In genomic region chr2:166973153-166973552, GRCm38 (mm10) we compare ENCODE assay signal across 35 mouse cellular contexts. TPM values are rescaled to one million over a fixed set of nuclear protein-coding genes. Genes with fewer than 3 reads are reported as not detected.
DNase-seq lines count a peak whose midpoint lies in the region; ATAC-seq lines count a peak whose summit lies in the region.
"Had no signal": no experiment of that assay in that cellular context is flagged by ENCODE, and none has a peak within 500 bp of the region (broad histone marks: within the 10 kb centered on the region; RNA-seq: fewer than 3 reads in every experiment).

No protein-coding gene starts in this region.

- no peaks in the 10 kb centered on the region for H3K9me3 ChIP-seq in heart, embryonic 13.5 days
- H3K9me3 ChIP-seq in hindbrain, embryonic 12.5 days (replicated peaks) = no peaks in the 10 kb centered on the region
- no peaks in the 10 kb centered on the region for H3K9me3 ChIP-seq in forebrain, embryonic 16.5 days (ENCODE audit: control insufficient read depth, low read length)
- H3K9me3 ChIP-seq: embryonic facial prominence, embryonic 13.5 days; intestine, embryonic 15.5 days; limb, embryonic 10.5 days; limb, embryonic 15.5 days; midbrain, embryonic 13.5 days; neural tube, embryonic 15.5 days had no signal

- ATAC-seq in heart, embryonic 13.5 days (ENCODE audit: extremely low read depth, insufficient number of reproducible peaks, low FRiP score, low TSS enrichment) = no peak
- ATAC-seq in hindbrain, embryonic 12.5 days (ENCODE audit: low FRiP score) = no peak
- no peak for ATAC-seq in forebrain, embryonic 16.5 days
- ATAC-seq: CD4-positive, CD25-positive, alpha-beta regulatory T cell, adult 4 months; hindbrain, postnatal 0 days; intestine, embryonic 15.5 days; midbrain, embryonic 13.5 days; Patski had no signal

- peaks cover 53% of the 10 kb centered on the region for H3K4me1 ChIP-seq in heart, embryonic 13.5 days
- 0 out of 2 replicates have a peak, but pooled peaks cover 6% of the 10 kb centered on the region for H3K4me1 ChIP-seq in hindbrain, embryonic 12.5 days
- H3K4me1 ChIP-seq in forebrain, embryonic 16.5 days (replicated peaks; ENCODE audit: control insufficient read depth, insufficient read depth, low read length) = peaks cover 11% of the 10 kb centered on the region
- H3K4me1 ChIP-seq: intestine, embryonic 15.5 days had no signal

- no peak for DNase-seq in heart, postnatal 36 days
- DNase-seq in 3T3-L1 (ENCODE audit: low read depth, low spot score) = peak; percentile 83
- DNase-seq in Muller cell, postnatal 12 days (ENCODE audit: inconsistent ontology term) = peak; percentile 58
- DNase-seq: adrenal gland, postnatal 25 days; cerebellum, adult 18-20 months; cerebellum, postnatal 10 days; gastrocnemius, postnatal 36 days; heart, adult 18-20 months; heart, postnatal 14 days; kidney, adult 2 months; kidney, postnatal 10 days; layer of hippocampus, adult 9-11 months; lung, adult 2 months; lung, postnatal 14 days; retina, postnatal 1 day; right cerebral cortex, postnatal 14 days; thymus, adult 18-20 months; thymus, postnatal 25 days had no signal

- H3K4me3 ChIP-seq in heart, embryonic 13.5 days = no peak overlapping the region
- H3K4me3 ChIP-seq in macrophage (ENCODE audit: inconsistent target) = no peak overlapping the region
- no peak overlapping the region for H3K4me3 ChIP-seq in hindbrain, embryonic 12.5 days
- no peak overlapping the region for H3K4me3 ChIP-seq in forebrain, embryonic 16.5 days (replicated peaks; ENCODE audit: low read length)
- H3K4me3 ChIP-seq: embryonic facial prominence, embryonic 13.5 days; erythroblast, embryonic 14.5 days; intestine, embryonic 15.5 days; limb, embryonic 10.5 days; limb, embryonic 15.5 days; midbrain, embryonic 13.5 days; neural tube, embryonic 15.5 days had no signal

- H3K36me3 ChIP-seq in heart, embryonic 13.5 days = no peaks in the 10 kb centered on the region
- no peaks in the 10 kb centered on the region for H3K36me3 ChIP-seq in macrophage (ENCODE audit: inconsistent target)
- H3K36me3 ChIP-seq in hindbrain, embryonic 12.5 days = no peaks in the 10 kb centered on the region
- H3K36me3 ChIP-seq in forebrain, embryonic 16.5 days (ENCODE audit: control insufficient read depth, insufficient read depth) = no peaks in the 10 kb centered on the region
- H3K36me3 ChIP-seq: embryonic facial prominence, embryonic 13.5 days; intestine, embryonic 15.5 days; limb, embryonic 15.5 days; midbrain, embryonic 13.5 days; neural tube, embryonic 15.5 days had no signal

- intact Hi-C loops in heart, postnatal 36 days (cut with DNase I) = no loop called here

- no peaks in the 10 kb centered on the region for H3K27me3 ChIP-seq in heart, embryonic 13.5 days (replicated peaks)
- H3K27me3 ChIP-seq in hindbrain, embryonic 12.5 days = no peaks in the 10 kb centered on the region
- no peaks in the 10 kb centered on the region for H3K27me3 ChIP-seq in forebrain, embryonic 16.5 days (replicated peaks; ENCODE audit: control insufficient read depth, insufficient read depth, low read length)
- H3K27me3 ChIP-seq: embryonic facial prominence, embryonic 13.5 days; intestine, embryonic 15.5 days; limb, embryonic 15.5 days; midbrain, embryonic 13.5 days; neural tube, embryonic 15.5 days; Patski had no signal

- WGBS in heart, embryonic 13.5 days = 85% methylated on average over 1 of the region's 1 CpGs
- WGBS in macrophage (ENCODE audit: missing documents) = 27% methylated on average over 1 of the region's 1 CpGs
- WGBS in hindbrain, embryonic 12.5 days = 82% methylated on average over 1 of the region's 1 CpGs
- 80% methylated on average over 1 of the region's 1 CpGs for WGBS in forebrain, embryonic 16.5 days

- no peak overlapping the region for H3K9ac ChIP-seq in heart, embryonic 13.5 days
- H3K9ac ChIP-seq in hindbrain, embryonic 12.5 days = no peak overlapping the region
- no peak overlapping the region for H3K9ac ChIP-seq in forebrain, embryonic 16.5 days (replicated peaks; ENCODE audit: low read depth, low read length)
- H3K9ac ChIP-seq: embryonic facial prominence, embryonic 13.5 days; intestine, embryonic 15.5 days; limb, embryonic 15.5 days; liver, embryonic 14.5 days; midbrain, embryonic 13.5 days; neural tube, embryonic 15.5 days had no signal

- H3K4me2 ChIP-seq in heart, embryonic 13.5 days = no peak overlapping the region
- no peak overlapping the region for H3K4me2 ChIP-seq in hindbrain, embryonic 12.5 days (replicated peaks)
- no peak overlapping the region for H3K4me2 ChIP-seq in forebrain, embryonic 16.5 days (ENCODE audit: low read length)
- H3K4me2 ChIP-seq: embryonic facial prominence, embryonic 13.5 days; heart, embryonic 11.5 days; intestine, embryonic 15.5 days; limb, embryonic 15.5 days; midbrain, embryonic 13.5 days; neural tube, embryonic 15.5 days had no signal

- H3K27ac ChIP-seq in heart, embryonic 13.5 days (replicated peaks) = 0 out of 2 replicates have a peak overlapping the region, but pooled peaks have one; percentile 12
- H3K27ac ChIP-seq in macrophage = peak overlapping the region; percentile 31
- no peak overlapping the region for H3K27ac ChIP-seq in hindbrain, embryonic 12.5 days
- H3K27ac ChIP-seq in forebrain, embryonic 16.5 days (ENCODE audit: low read length) = no peak overlapping the region
- H3K27ac ChIP-seq: embryonic facial prominence, embryonic 13.5 days; hindbrain, postnatal 0 days; intestine, embryonic 15.5 days; limb, embryonic 10.5 days; limb, embryonic 15.5 days; liver, embryonic 14.5 days; midbrain, embryonic 13.5 days; neural tube, embryonic 15.5 days; stomach, postnatal 0 days had no signal

- peaks cover 98% of the 10 kb centered on the region for H3K79me2 ChIP-seq in macrophage (ENCODE audit: inconsistent target)

RNA-seq across cellular contexts. Expression of gene Stau1, which starts 22.9 kb away (rescaled TPM):
- polyA plus RNA-seq in heart, embryonic 13.5 days (2015; fragmentation: Nextera tagmentation; extraction: Ambion mirVana) = 57.1 and 57.3 TPM in 2 replicates
- 10 to 100 TPM; 44.5 to 45.1 TPM for total RNA-seq in heart, postnatal 36 days (2021)
- 100 to 1,000 TPM in 24 of 26 experiments, 10 to 100 TPM in 2; 98.0 to 265 (median 128) TPM for total RNA-seq in macrophage (2018; cell fraction: chromatin; rRNA removed)
- 10 to 100 TPM; 43.9 to 68.0 (median 53.0) TPM for total RNA-seq in macrophage (2018; cell fraction: cytosol; rRNA removed)
- 100 to 1,000 TPM in 3 of 26 experiments, 10 to 100 TPM in 23; 58.7 to 250 (median 84.6) TPM for total RNA-seq in macrophage (2018; cell fraction: nucleus; rRNA removed)
- polyA plus RNA-seq in macrophage (2018) = 33.2 to 69.7 TPM (median 44.1 TPM) in 3 replicates
- 115 and 130 TPM in 2 replicates for polyA plus RNA-seq in hindbrain, embryonic 12.5 days (2016; fragmentation: Nextera tagmentation; extraction: Ambion mirVana)
- 131 and 145 TPM in 2 replicates for polyA plus RNA-seq in forebrain, embryonic 16.5 days (2015; fragmentation: Nextera tagmentation; extraction: Ambion mirVana)

RNA-seq across cellular contexts. Expression of gene Ddx27, which starts 41.8 kb away (rescaled TPM):
- 31.1 and 31.6 TPM in 2 replicates for polyA plus RNA-seq in heart, embryonic 13.5 days (2015; fragmentation: Nextera tagmentation; extraction: Ambion mirVana)
- total RNA-seq in heart, postnatal 36 days (2021) = 10 to 100 TPM; 10.8 to 11.3 TPM
- 100 to 1,000 TPM in 1 of 26 experiments, 10 to 100 TPM in 25; 22.9 to 107 (median 48.0) TPM for total RNA-seq in macrophage (2018; cell fraction: chromatin; rRNA removed)
- 10 to 100 TPM; 16.7 to 23.4 (median 20.4) TPM for total RNA-seq in macrophage (2018; cell fraction: cytosol; rRNA removed)
- 10 to 100 TPM; 16.6 to 64.4 (median 23.7) TPM for total RNA-seq in macrophage (2018; cell fraction: nucleus; rRNA removed)
- polyA plus RNA-seq in macrophage (2018) = 15.6 to 38.1 TPM (median 33.2 TPM) in 3 replicates
- 42.0 and 50.1 TPM in 2 replicates for polyA plus RNA-seq in hindbrain, embryonic 12.5 days (2016; fragmentation: Nextera tagmentation; extraction: Ambion mirVana)
- polyA plus RNA-seq in forebrain, embryonic 16.5 days (2015; fragmentation: Nextera tagmentation; extraction: Ambion mirVana) = 41.0 and 45.0 TPM in 2 replicates

Comparison
In these comparisons a context has a peak if more than half of its experiments do, and no peak if none do; other contexts are left out.
1. H3K27ac ChIP-seq: peak in heart, embryonic 13.5 days (single experiment) and macrophage (single experiment); none in hindbrain, embryonic 12.5 days (single experiment) and forebrain, embryonic 16.5 days (single experiment).
2. DNase-seq: peak in 3T3-L1 (single experiment) and Muller cell, postnatal 12 days (single experiment); none in heart, postnatal 36 days (0 of 2).